Mouse (Mus musculus) adipocyte (in vitro differentiated cells): ENCODE measurements around the gene A930004D18Rik.
"Not testable (repeated sequence)": the region's sequence is repeated elsewhere in the genome, so short reads cannot be mapped to it uniquely, and the experiment has no call there.

Experiments used
- DNase-seq: peaks from one replicate; pipeline ENCODE4 v3.0.0-alpha.2; 2016; ENCODE audit warnings: low spot score

Gene A930004D18Rik

DNA sequence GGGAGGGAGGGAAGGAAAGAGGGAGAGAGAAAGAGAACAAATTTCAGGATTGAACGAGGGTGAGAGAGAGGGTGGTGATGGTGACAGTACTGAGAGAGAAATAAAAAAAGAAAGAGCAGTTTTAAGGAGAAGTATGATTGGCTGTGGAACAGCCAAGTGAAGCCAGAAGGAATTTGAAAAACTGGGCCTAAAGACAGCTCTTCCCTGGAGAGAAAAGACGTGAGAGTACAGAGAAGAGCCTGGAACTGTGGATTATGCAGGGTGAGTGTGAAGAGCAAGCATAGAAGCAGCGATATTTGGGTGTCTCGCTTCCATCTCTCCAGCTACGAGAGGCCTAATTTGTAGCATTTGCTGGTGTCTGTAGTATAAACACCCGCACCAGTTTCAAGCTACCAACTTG is 26.3 kb downstream of the A930004D18Rik start:
- no peak for DNase-seq

DNA sequence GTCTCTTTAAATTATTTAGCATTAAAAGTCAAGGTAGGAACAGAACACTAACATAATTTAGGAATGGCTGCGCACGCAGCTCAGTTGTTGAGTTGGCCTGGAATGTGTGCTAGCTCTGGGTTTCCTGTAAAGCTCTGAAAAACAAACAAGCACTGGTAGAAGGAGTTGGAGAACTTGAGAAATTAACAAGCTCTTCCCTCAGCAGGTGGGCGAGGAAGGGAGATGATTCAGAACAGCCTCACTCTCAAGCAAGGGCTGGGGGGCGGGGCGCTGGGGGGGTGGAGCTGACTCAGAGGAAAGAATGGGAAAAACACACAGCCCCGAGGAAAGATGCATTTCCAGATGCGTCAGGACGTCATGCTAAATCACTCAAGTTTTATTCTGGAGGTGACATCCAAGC is 32.4 kb downstream of the A930004D18Rik start:
- DNase-seq = no peak

DNA sequence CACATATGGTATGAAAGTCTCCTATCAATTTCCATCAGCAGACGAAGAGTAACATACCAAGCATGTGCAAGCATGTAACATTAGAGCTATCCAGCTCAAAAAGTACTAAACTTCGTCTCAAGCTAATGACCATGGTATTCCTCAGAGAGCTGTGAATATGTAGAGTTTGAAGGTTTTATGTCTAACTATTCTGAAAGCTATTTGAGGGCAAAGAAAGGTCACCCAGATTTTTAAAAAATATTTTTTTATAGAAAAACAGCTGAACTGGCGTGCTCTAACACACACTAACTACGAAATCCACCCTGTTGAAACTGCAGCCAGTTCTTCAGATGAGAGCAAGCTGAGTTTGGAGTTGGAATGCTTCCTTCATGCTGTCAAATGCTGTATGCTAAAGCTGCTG is 33.3 kb downstream of the A930004D18Rik start:
- DNase-seq = no peak

DNA sequence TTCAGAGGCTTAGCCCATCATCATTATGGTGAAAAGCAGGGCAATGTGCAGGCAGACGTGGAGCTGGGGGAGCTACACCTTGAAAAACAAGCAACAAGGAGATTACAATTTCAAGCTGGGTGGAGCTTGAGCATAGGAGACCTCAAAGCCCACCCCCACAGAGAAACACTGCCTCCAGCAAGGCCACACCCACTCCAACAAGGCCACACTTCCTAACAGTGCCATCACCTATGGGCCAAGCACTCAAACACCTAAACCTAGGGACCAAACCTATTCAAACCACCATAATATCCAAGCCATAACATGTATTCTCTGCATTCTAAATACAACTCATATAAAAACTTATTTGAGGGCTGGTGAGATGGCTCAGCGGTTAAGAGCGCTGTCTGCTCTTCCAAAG is 35.2 kb downstream of the A930004D18Rik start:
- no peak for DNase-seq

DNA sequence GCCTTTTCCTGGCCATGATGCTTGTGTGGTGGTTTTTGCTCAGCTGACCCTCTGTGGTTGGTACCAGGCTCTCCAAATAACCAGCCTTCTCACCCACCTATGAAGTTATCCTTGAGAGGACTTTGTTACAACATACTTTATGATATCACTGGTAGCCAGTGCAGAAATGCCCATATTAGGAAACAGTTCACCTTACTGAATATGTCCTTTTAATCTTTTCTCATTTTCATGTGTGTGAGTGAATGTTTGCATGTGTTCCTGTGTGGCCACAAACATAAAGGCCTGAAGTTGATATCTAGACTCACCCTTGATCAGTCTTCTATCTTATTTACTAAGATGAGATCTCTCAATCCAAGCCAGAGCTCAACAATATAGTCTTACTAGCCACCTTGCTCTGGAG is 40.7 kb downstream of the A930004D18Rik start, which contains the start of gene H2al2a:
H2al2a (minus strand) TSS at position 101 of the 400 bp plus-strand sequence.
- no peak for DNase-seq

DNA sequence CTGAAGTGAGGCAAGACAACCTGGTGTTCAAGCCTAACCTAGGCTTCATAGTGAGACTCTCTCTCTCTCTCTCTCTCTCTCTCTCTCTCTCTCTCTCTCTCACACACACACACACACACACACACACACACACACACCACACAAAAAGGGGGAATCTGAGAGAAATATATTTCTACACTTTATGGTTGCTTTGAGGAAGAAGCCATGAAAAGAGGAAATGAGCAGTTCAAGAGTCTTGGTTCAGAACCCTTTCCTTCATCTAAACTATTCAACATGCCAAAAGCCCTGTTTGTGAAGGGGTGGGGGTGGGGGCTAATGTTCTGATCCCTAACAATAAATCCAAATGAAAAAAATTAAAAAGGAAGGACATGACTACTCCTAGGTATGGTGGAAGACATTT is 48.0 kb downstream of the A930004D18Rik start:
- DNase-seq = no peak

DNA sequence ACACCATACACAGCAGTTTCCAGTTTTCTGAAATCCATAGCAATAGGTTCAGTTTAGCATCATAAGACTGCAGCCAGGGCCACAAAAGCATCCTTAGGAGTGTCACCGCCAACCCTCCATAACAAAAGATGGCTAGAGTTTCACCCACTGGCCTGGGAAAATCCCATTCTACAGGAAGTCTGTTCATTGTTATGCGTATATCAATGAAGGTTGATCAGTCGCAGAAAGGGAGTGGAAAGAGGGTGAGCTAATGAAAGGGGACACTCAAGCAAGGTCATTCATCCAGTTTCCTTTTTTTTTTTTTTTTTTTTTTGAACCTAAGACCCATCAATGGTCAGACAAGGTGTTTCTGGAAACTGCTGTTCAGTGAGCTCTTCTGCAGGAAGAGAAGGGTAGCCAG is 48.4 kb downstream of the A930004D18Rik start:
- DNase-seq = no peak

DNA sequence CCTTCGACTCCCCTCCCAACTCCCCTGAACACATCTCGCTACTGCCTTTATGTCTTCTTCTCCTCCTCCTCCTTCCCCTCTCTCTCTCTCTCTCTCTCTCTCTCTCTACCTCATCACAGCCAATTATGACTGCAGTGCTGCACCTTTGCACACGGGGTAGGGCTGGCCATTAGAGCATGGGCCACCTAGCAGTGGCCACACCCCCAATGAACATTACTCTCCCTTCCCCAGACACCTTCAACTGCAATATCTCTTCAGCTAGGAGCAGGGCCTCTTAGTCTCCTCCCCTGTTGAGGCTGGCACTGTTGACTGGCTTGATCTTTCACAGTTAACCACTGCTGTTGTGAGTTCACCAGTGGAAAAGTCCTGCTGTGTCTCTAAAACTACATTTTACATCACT is 50.8 kb downstream of the A930004D18Rik start:
- DNase-seq = no peak

DNA sequence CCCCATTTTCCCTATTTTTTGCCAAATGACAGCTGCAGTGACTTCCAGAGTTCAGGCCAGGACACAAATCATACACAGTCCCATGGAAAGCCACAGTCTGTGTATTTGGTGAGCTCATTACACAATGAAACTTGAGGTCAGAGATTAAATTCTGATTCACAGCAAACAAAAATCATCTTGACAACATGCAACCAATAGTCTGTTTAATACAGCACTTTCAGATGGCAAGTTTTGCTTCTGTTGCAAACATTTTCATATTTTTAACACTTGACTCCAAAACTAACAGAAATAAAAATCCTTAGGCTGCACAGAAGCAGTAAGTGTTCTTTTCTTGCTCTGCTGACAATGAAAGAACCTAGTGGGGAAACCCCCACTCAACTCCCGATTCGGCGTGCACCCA is 52.8 kb downstream of the A930004D18Rik start:
- peak; percentile 10 for DNase-seq

DNA sequence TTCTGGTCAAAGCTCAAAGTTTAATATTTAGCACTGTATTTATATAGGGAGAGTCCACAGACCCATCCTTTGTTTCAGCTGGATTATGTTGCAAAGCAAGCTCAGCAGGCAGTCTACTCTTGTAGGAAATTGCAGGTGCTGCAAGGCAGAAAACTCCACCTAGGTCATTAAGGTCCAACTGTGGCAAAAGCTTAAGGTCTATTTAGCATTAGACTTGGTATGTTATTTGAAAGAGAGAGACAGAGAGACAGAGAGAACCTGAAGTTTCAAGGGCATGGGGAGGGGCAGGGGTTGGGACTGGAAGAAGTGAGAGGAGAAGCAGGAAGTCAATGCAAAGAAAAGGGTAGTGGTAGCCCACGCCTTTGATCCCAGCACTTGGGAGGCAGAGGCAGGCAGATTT is 54.8 kb downstream of the A930004D18Rik start:
- no peak for DNase-seq

DNA sequence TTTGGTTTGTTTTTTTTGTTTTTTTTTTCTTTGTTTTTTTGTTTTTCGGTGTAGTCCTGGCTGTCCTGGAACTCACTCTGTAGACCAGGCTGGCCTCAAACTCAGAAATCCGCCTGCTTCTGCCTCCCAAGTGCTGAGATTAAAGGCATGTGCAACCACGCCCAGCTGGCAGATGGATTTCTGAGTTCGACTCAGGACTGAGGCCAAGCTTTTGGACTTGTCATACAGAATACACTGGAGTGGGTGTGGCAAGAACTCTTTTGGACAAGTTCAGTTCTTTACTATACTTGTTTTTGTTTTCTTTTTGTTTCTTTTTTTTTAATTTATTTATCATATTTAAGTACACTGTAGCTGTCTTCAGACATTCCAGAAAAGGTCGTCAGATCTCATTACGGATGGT is 58.8 kb downstream of the A930004D18Rik start:
- DNase-seq = no peak

DNA sequence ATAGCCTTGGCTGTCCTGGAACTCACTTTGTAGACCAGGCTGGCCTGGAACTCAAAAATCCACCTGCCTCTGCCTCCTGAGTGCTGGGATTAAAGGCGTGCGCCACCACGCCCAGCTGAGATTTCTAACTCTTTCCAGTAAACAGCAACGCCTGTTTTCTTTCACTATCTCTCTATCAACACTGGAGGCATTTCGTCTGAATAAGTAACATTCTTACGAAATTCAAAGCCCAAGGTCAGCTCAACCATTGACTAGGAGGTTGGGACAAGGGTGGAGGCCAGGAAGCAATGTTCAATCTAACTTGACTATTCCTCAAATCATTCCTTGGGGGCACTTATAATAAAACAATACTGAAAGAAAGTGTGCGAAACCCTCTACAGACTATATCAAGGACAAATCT is 59.3 kb downstream of the A930004D18Rik start:
- not testable (repeated sequence) for DNase-seq

DNA sequence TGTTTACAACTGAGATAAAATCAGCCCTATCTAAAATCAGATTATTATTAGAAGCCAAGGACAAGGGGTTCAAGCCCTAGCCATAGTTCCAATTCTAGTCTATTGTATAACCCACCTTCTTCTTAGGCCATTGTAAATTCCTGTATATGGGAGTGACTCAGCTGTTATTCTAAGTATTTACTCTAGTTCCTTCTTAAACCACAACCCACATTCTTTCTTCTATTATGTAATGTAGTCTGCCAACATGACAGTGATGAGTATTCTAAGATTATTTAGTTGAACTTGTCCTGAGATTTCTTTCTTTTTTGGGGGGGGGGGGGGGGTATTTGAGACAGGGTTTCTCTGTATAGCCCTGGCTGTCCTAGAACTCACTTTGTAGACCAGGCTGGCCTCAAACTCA is 59.9 kb downstream of the A930004D18Rik start:
- DNase-seq = not testable (repeated sequence)

DNA sequence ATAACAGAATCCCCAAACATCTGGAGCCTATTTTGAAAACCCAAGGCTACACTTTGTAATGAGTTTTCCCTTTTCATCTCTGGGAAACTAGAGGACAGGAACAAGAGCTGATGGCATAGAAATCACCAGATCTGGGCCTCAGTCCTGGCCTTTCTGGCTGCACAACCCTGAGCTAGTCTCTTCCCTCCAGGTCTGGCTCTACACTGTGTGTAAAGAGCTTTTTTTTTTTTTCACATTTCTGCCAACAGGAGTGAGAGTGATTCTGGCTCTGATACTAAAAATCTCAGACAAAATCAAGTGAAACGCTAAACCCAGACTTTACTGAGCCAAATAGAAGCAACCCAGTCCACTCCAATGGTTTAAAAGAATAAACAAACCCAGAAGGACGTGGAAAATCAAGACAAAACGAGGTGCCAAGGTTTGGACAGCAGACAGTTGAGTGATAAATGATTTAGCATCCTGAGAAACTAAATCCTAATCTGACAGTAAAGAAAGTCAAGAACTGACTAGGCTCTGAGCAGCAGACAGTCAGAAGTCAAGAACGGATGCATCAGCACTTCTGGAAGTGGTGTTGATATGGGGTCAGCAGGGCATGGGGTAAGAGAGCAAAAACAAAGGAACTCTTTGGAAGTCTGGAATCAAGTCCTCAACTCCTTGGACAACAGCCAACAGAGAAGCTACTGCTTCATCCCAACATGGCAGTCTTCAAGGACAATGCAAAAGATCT is 61.8 kb downstream of the A930004D18Rik start:
- DNase-seq = peak; percentile 22
